Mouse (Mus musculus): ENCODE results near the gene Ramp2. TPM values are rescaled to one million over a fixed set of nuclear protein-coding genes. Genes with fewer than 3 reads are reported as not detected.

Ramp2 gene
- 20.0 and 27.6 TPM in 2 replicates for polyA plus RNA-seq (2012; ENCODE audit: insufficient read depth, insufficient read length, missing spikeins)

- Histone ChIP-seq H3K4me1 (ENCODE audit: control insufficient read depth, insufficient read depth, insufficient read length, low read length) (peaks cover 10% of the 10 kb centered on the region), H3K27ac (replicated peaks; ENCODE audit: low read depth, low read length) (peak within 1 kb of the TSS; percentile 95), H3K4me3 (ENCODE audit: insufficient read depth, low read depth, low read length) (peak within 1 kb of the TSS; percentile 97)
Observed at GRCm38 (mm10) chr11:101245855-101246701, at the start of gene Ramp2. Ramp2 (plus strand) TSS chr11:101246028.

GRCm38 (mm10) chr11:101196175-101196574 is 49.7 kb upstream of the Ramp2 start:
- peaks cover 2% of the 10 kb centered on the region for H3K4me1 ChIP-seq (ENCODE audit: control insufficient read depth, insufficient read depth, insufficient read length, low read length)
- H3K27ac ChIP-seq (replicated peaks; ENCODE audit: low read depth, low read length): peak overlapping the region; percentile 73

GRCm38 (mm10) chr11:101199555-101199954 is 46.3 kb upstream of the Ramp2 start:
- no peaks in the 10 kb centered on the region for H3K4me1 ChIP-seq (ENCODE audit: control insufficient read depth, insufficient read depth, insufficient read length, low read length)
- no peak overlapping the region for H3K4me3 ChIP-seq (ENCODE audit: insufficient read depth, low read depth, low read length)
- H3K27ac ChIP-seq (replicated peaks; ENCODE audit: low read depth, low read length): no peak overlapping the region

More at GRCm38 (mm10) chr11:101196175-101196574, 49.7 kb upstream of the Ramp2 start:
- no peak overlapping the region for H3K4me3 ChIP-seq (ENCODE audit: insufficient read depth, low read depth, low read length)

- no peak overlapping the region for H3K4me3 ChIP-seq (ENCODE audit: insufficient read depth, low read depth, low read length)
- H3K4me1 ChIP-seq (ENCODE audit: control insufficient read depth, insufficient read depth, insufficient read length, low read length): no peaks in the 10 kb centered on the region
- H3K27ac ChIP-seq (replicated peaks; ENCODE audit: low read depth, low read length): no peak overlapping the region
Observed at GRCm38 (mm10) chr11:101200986-101201385, 44.8 kb upstream of the Ramp2 start.

GRCm38 (mm10) chr11:101211970-101212369 is 33.9 kb upstream of the Ramp2 start:
- Histone ChIP-seq H3K4me1 (ENCODE audit: control insufficient read depth, insufficient read depth, insufficient read length, low read length) (0 out of 2 replicates have a peak, but pooled peaks cover 3% of the 10 kb centered on the region), H3K4me3 (ENCODE audit: insufficient read depth, low read depth, low read length) (no peak overlapping the region), H3K27ac (replicated peaks; ENCODE audit: low read depth, low read length) (peak overlapping the region; percentile 42)

GRCm38 (mm10) chr11:101216936-101217335 is 28.9 kb upstream of the Ramp2 start:
- Histone ChIP-seq H3K4me1 (ENCODE audit: control insufficient read depth, insufficient read depth, insufficient read length, low read length) (peaks cover 12% of the 10 kb centered on the region), H3K4me3 (ENCODE audit: insufficient read depth, low read depth, low read length) (no peak overlapping the region), H3K27ac (replicated peaks; ENCODE audit: low read depth, low read length) (peak overlapping the region; percentile 84)

- Histone ChIP-seq H3K4me1 (ENCODE audit: control insufficient read depth, insufficient read depth, insufficient read length, low read length) (peaks cover 12% of the 10 kb centered on the region), H3K27ac (replicated peaks; ENCODE audit: low read depth, low read length) (peak overlapping the region; percentile 47), H3K4me3 (ENCODE audit: insufficient read depth, low read depth, low read length) (no peak overlapping the region)
Observed at GRCm38 (mm10) chr11:101218436-101219055, 27.3 kb upstream of the Ramp2 start.

GRCm38 (mm10) chr11:101220853-101221252 is 25.0 kb upstream of the Ramp2 start:
- Histone ChIP-seq H3K4me1 (ENCODE audit: control insufficient read depth, insufficient read depth, insufficient read length, low read length) (peaks cover 8% of the 10 kb centered on the region), H3K4me3 (ENCODE audit: insufficient read depth, low read depth, low read length) (no peak overlapping the region), H3K27ac (replicated peaks; ENCODE audit: low read depth, low read length) (peak overlapping the region; percentile 71)

GRCm38 (mm10) chr11:101221306-101221986 is 24.4 kb upstream of the Ramp2 start:
- peaks cover 8% of the 10 kb centered on the region for H3K4me1 ChIP-seq (ENCODE audit: control insufficient read depth, insufficient read depth, insufficient read length, low read length)
- peak overlapping the region; percentile 71 for H3K27ac ChIP-seq (replicated peaks; ENCODE audit: low read depth, low read length)
- no peak overlapping the region for H3K4me3 ChIP-seq (ENCODE audit: insufficient read depth, low read depth, low read length)

- H3K4me1 ChIP-seq (ENCODE audit: control insufficient read depth, insufficient read depth, insufficient read length, low read length): peaks cover 7% of the 10 kb centered on the region; the same call in 1 of the 2 replicates
- H3K4me3 ChIP-seq (ENCODE audit: insufficient read depth, low read depth, low read length): peak overlapping the region; percentile 20; the same call in 1 of the 2 replicates
- H3K27ac ChIP-seq (replicated peaks; ENCODE audit: low read depth, low read length): peak overlapping the region; percentile 89
Observed at GRCm38 (mm10) chr11:101224337-101224736, 21.5 kb upstream of the Ramp2 start.

- peak overlapping the region; percentile 78 for H3K4me3 ChIP-seq (ENCODE audit: insufficient read depth, low read depth, low read length)
- H3K4me1 ChIP-seq (ENCODE audit: control insufficient read depth, insufficient read depth, insufficient read length, low read length): peaks cover 15% of the 10 kb centered on the region
- H3K27ac ChIP-seq (replicated peaks; ENCODE audit: low read depth, low read length): peak overlapping the region; percentile 89
Observed at GRCm38 (mm10) chr11:101225331-101226064, 20.3 kb upstream of the Ramp2 start.

GRCm38 (mm10) chr11:101226065-101226701 is 19.6 kb upstream of the Ramp2 start, which contains the start of gene Ezh1:
Ezh1 (minus strand) TSS chr11:101226463.
- H3K4me1 ChIP-seq (ENCODE audit: control insufficient read depth, insufficient read depth, insufficient read length, low read length): peaks cover 12% of the 10 kb centered on the region
- peak within 1 kb of the TSS; percentile 78 for H3K4me3 ChIP-seq (ENCODE audit: insufficient read depth, low read depth, low read length)
- H3K27ac ChIP-seq (replicated peaks; ENCODE audit: low read depth, low read length): peak within 1 kb of the TSS; percentile 89

- 0 out of 2 replicates have a peak overlapping the region, but pooled peaks have one; percentile 15 for H3K4me3 ChIP-seq (ENCODE audit: insufficient read depth, low read depth, low read length)
- peaks cover 11% of the 10 kb centered on the region for H3K4me1 ChIP-seq (ENCODE audit: control insufficient read depth, insufficient read depth, insufficient read length, low read length)
- H3K27ac ChIP-seq (replicated peaks; ENCODE audit: low read depth, low read length): peak overlapping the region; percentile 99
Observed at GRCm38 (mm10) chr11:101229361-101229900, 16.4 kb upstream of the Ramp2 start.

- peak overlapping the region; percentile 99 for H3K27ac ChIP-seq (replicated peaks; ENCODE audit: low read depth, low read length)
- peak overlapping the region; percentile 53; the same call in 1 of the 2 replicates for H3K4me3 ChIP-seq (ENCODE audit: insufficient read depth, low read depth, low read length)
- peaks cover 11% of the 10 kb centered on the region for H3K4me1 ChIP-seq (ENCODE audit: control insufficient read depth, insufficient read depth, insufficient read length, low read length)
Observed at GRCm38 (mm10) chr11:101230061-101230511, 15.7 kb upstream of the Ramp2 start.

Measured in brown adipose tissue, adult 24 weeks (tissue).